Mouse (Mus musculus) embryo, embryonic 10 days (tissue): Measurements from ENCODE around the gene Slc28a3.
A peak's percentile ranks its signal among the peaks of the same experiment; 100 is the strongest.

Source experiments
- DNase-seq: peaks from one replicate; pipeline ENCODE4 v3.0.0-alpha.2; 2015; ENCODE audit warnings: low spot score

The Slc28a3 gene

GRCm38 (mm10) chr13:58560497-58561138 is 50.1 kb downstream of the Slc28a3 start:
- DNase-seq: no peak

GRCm38 (mm10) chr13:58558216-58558615 is 52.5 kb downstream of the Slc28a3 start:
- no peak for DNase-seq

GRCm38 (mm10) chr13:58556018-58556417 is 54.7 kb downstream of the Slc28a3 start:
- DNase-seq: no peak

GRCm38 (mm10) chr13:58555561-58555960 is 55.1 kb downstream of the Slc28a3 start:
- DNase-seq: no peak

- DNase-seq: no peak
Observed at GRCm38 (mm10) chr13:58551924-58552323, 58.8 kb downstream of the Slc28a3 start.

- peak; percentile 75 for DNase-seq
Observed at GRCm38 (mm10) chr13:58547570-58547969, 63.1 kb downstream of the Slc28a3 start.

GRCm38 (mm10) chr13:58543688-58544408 is 66.8 kb downstream of the Slc28a3 start:
- DNase-seq: peak; percentile 56

GRCm38 (mm10) chr13:58543066-58543465 is 67.6 kb downstream of the Slc28a3 start:
- DNase-seq: peak; percentile 92

GRCm38 (mm10) chr13:58542601-58543041 is 68.1 kb downstream of the Slc28a3 start:
- DNase-seq: no peak

GRCm38 (mm10) chr13:58542167-58542566 is 68.5 kb downstream of the Slc28a3 start:
- no peak for DNase-seq

GRCm38 (mm10) chr13:58541620-58542019 is 69.1 kb downstream of the Slc28a3 start:
- no peak for DNase-seq

GRCm38 (mm10) chr13:58538966-58539365 is 71.7 kb downstream of the Slc28a3 start:
- no peak for DNase-seq

- DNase-seq: peak; percentile 34
Observed at GRCm38 (mm10) chr13:58538366-58538765, 72.3 kb downstream of the Slc28a3 start.

- DNase-seq: no peak
Observed at GRCm38 (mm10) chr13:58537916-58538233, 72.8 kb downstream of the Slc28a3 start.

- DNase-seq: no peak
Observed at GRCm38 (mm10) chr13:58537232-58537915, 73.3 kb downstream of the Slc28a3 start.

GRCm38 (mm10) chr13:58536466-58537231 is 74.0 kb downstream of the Slc28a3 start:
- no peak for DNase-seq

GRCm38 (mm10) chr13:58535321-58535720 is 75.4 kb downstream of the Slc28a3 start:
- no peak for DNase-seq

GRCm38 (mm10) chr13:58534861-58535260 is 75.8 kb downstream of the Slc28a3 start:
- no peak for DNase-seq

- no peak for DNase-seq
Observed at GRCm38 (mm10) chr13:58534216-58534841, 76.3 kb downstream of the Slc28a3 start.

- no peak for DNase-seq
Observed at GRCm38 (mm10) chr13:58524581-58524980, 86.1 kb downstream of the Slc28a3 start.

GRCm38 (mm10) chr13:58523761-58524117 is 86.9 kb downstream of the Slc28a3 start:
- DNase-seq: no peak
